Mouse (Mus musculus) stomach, postnatal 0 days (tissue): ENCODE results near the gene Ensa.

ENCODE experiments used
- CTCF ChIP-seq: IDR thresholded peaks from 2 replicates; pipeline ENCODE4 v1.5.1; 2016; ENCODE audit warnings: antibody characterized with exemption, low read depth, mild to moderate bottlenecking, moderate library complexity
- EP300 ChIP-seq: optimal IDR thresholded peaks from 2 replicates; pipeline ENCODE3; 2016; ENCODE audit warnings: antibody characterized with exemption

GRCm38 (mm10) chr3:95648016-95648415, 23.2 kb downstream of the Ensa start:
- TF ChIP-seq CTCF (no peak), EP300 (no peak)
